Mouse (Mus musculus) olfactory bulb, adult 2 months (tissue): ENCODE measurements at regions not wholly inside any gene's neighbourhood (a gene's known extent, or its start where the extent isn't known, plus 50 kb on each side); places are given as distances from the start of the nearest gene placed in this dataset.

ENCODE experiments used
- CTCF ChIP-seq: fragments of 200-500 bp; IDR thresholded peaks from 2 replicates; pipeline ENCODE4 v1.5.1; 2012; ENCODE audit warnings: low read depth, mild to moderate bottlenecking, low read length, moderate library complexity; ENCODE audit not compliant: insufficient read depth
- POLR2A ChIP-seq: fragments of 200-500 bp; IDR thresholded peaks from 2 replicates; pipeline ENCODE4 v1.6.1; 2012; ENCODE audit warnings: mild to moderate bottlenecking, low read depth, low read length, moderate library complexity; ENCODE audit not compliant: insufficient read depth

DNA sequence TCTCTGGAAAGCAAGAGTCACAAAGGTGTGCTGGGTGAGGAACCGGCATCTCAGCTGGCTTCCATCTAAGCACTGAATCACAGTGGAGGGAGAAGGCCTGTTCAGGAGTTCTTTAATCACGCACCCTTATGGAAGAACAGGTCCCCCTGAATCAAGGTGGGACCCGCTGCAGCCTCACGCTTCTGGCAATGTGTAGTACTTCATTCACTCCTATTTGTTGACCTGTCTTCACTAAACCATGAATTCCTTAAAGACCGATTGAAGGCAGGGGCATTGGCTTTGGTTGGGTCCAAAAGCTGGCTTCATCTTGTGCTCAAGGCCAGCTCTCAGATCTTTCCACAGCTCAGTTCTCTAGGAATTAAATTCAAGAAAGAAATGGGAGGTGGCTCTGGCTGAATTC is 154.5 kb downstream of the Gm45692 start:
- TF ChIP-seq CTCF = no peak
- no peak for TF ChIP-seq POLR2A
